Mouse (Mus musculus) ES-E14 (cell line): ENCODE measurements around the gene Mrps10.

Source experiments
- HCFC1 ChIP-seq: IDR thresholded peaks from 2 replicates; pipeline ENCODE4 v1.6.1; 2012; ENCODE audit warnings: low read length, inconsistent platforms, borderline replicate concordance; ENCODE audit not compliant: insufficient read depth
- MAFK ChIP-seq: IDR thresholded peaks from 2 replicates; pipeline ENCODE4 v1.6.1; 2014; ENCODE audit warnings: mild to moderate bottlenecking, low read depth, low read length, inconsistent platforms; ENCODE audit not compliant: insufficient read depth
- ZC3H11A ChIP-seq: IDR thresholded peaks from 2 replicates; pipeline ENCODE4 v1.6.1; 2012; ENCODE audit warnings: low read depth, mild to moderate bottlenecking, inconsistent platforms, low read length, borderline replicate concordance

- no peak for TF ChIP-seq MAFK
- no peak for TF ChIP-seq HCFC1
- no peak for TF ChIP-seq ZC3H11A
Measured at GRCm38 (mm10) chr17:47373991-47374390, 5.3 kb downstream of the Mrps10 start.
